Mouse (Mus musculus) G1E (cell line): ENCODE data around the gene Ehf.

Experiments
- CTCF ChIP-seq: IDR thresholded peaks from 2 replicates; pipeline ENCODE4 v1.5.1; 2012; ENCODE audit warnings: low read depth, low read length, inconsistent platforms, mixed read lengths
- GATA1 ChIP-seq: IDR thresholded peaks from 2 replicates; pipeline ENCODE4 v1.6.1; 2012; ENCODE audit warnings: borderline replicate concordance, low read length, inconsistent platforms, mixed read lengths
- TAL1 ChIP-seq: conservative IDR thresholded peaks from 2 replicates; pipeline ENCODE4 v1.6.1; 2012; ENCODE audit warnings: low read depth, low read length, inconsistent platforms, mixed read lengths

GRCm38 (mm10) chr2:103298711-103299463 is 4.2 kb downstream of the Ehf start:
- no peak for TF ChIP-seq CTCF
- TF ChIP-seq GATA1: no peak
- peak; percentile 76; the same call in 1 of the 2 replicates for TF ChIP-seq TAL1
